Mouse (Mus musculus) midbrain, embryonic 11.5 days (tissue): ENCODE measurements around the gene Atp2a1. TPM values are rescaled to one million over a fixed set of nuclear protein-coding genes. Genes with fewer than 3 reads are reported as not detected.

Source experiments
- ATAC-seq: fragments of 200-750 bp; cut with Nextera tagmentation; 2 replicates; pipeline ENCODE4 v1.8.0; 2017; ENCODE audit warnings: moderate TSS enrichment, moderate library complexity; ENCODE audit not compliant: low FRiP score
- DNase-seq: peaks from one replicate; pipeline ENCODE4 v3.0.0; 2015; ENCODE audit warnings: low spot score; ENCODE audit errors: missing footprints
- H3K27ac ChIP-seq: fragments of 300-500 bp; sonication (generic); 2 replicates; pipeline ENCODE4 v1.5.1; 2014; ENCODE audit warnings: low read depth, low read length
- H3K27me3 ChIP-seq: fragments of 300-500 bp; sonication (generic); 2 replicates; pipeline ENCODE4 v1.6.1; 2014; ENCODE audit warnings: mild to moderate bottlenecking, low read length, moderate library complexity, mixed read lengths; ENCODE audit not compliant: control insufficient read depth, insufficient read depth
- H3K36me3 ChIP-seq: fragments of 300-500 bp; sonication (generic); 2 replicates; pipeline ENCODE4 v1.6.1; 2014; ENCODE audit warnings: mild to moderate bottlenecking, low read length, moderate library complexity, mixed read lengths; ENCODE audit not compliant: control insufficient read depth, insufficient read depth
- H3K4me1 ChIP-seq: fragments of 300-500 bp; sonication (generic); 2 replicates; pipeline ENCODE4 v1.6.1; 2014; ENCODE audit warnings: low read length; ENCODE audit not compliant: control insufficient read depth, insufficient read depth
- H3K4me2 ChIP-seq: fragments of 300-500 bp; sonication (generic); 2 replicates; pipeline ENCODE4 v1.6.1; 2014; ENCODE audit warnings: mild to moderate bottlenecking, moderate library complexity
- H3K4me3 ChIP-seq: fragments of 300-500 bp; sonication (generic); 2 replicates; pipeline ENCODE4 v1.5.1; 2014; ENCODE audit warnings: low read depth, low read length
- H3K9ac ChIP-seq: fragments of 300-500 bp; sonication (generic); 2 replicates; pipeline ENCODE4 v1.6.1; 2014; ENCODE audit warnings: low read length
- H3K9me3 ChIP-seq: fragments of 300-500 bp; sonication (generic); 2 replicates; pipeline ENCODE4 v1.6.1; 2016; ENCODE audit warnings: low read length; ENCODE audit not compliant: control insufficient read depth
- WGBS: fragments of 180-500 bp; shearing (Covaris S2); extraction: QIAGEN DNeasy Blood & Tissue Kit; methylation state at CpG from one replicate; pipeline ENCODE4 v1.1.7; 2014; 5-methylcytosine and 5-hydroxymethylcytosine counted together
- polyA plus RNA-seq: library from polyadenylated mRNA; unstranded; fragments of >200 nt; fragmentation: Nextera tagmentation; extraction: Ambion mirVana; gene quantifications from 2 replicates; pipeline ENCODE4 v1.2.1, GENCODE M21; 2014

The Atp2a1 gene
- polyA plus RNA-seq, 1 experiment from 2014 or later, result 0.38 TPM

GRCm38 (mm10) chr7:126467834-126468627, 5.1 kb upstream of the Atp2a1 start:
- 92% methylated on average over 18 of the region's 18 CpGs for WGBS
- DNase-seq, result no peak
- no peak overlapping the region for H3K4me3 ChIP-seq
- no peak for ATAC-seq
- no peak overlapping the region for H3K9ac ChIP-seq
- no peak overlapping the region for H3K4me2 ChIP-seq
- H3K27me3 ChIP-seq, result no peaks in the 10 kb centered on the region
- H3K36me3 ChIP-seq, result peaks cover 19% of the 10 kb centered on the region; the same call in 1 of the 2 replicates
- H3K27ac ChIP-seq, result no peak overlapping the region
- H3K4me1 ChIP-seq, result no peaks in the 10 kb centered on the region
- no peaks in the 10 kb centered on the region for H3K9me3 ChIP-seq

GRCm38 (mm10) chr7:126467271-126467670, 4.4 kb upstream of the Atp2a1 start:
- H3K27ac ChIP-seq, result no peak overlapping the region
- H3K36me3 ChIP-seq, result peaks cover 19% of the 10 kb centered on the region; the same call in 1 of the 2 replicates

GRCm38 (mm10) chr7:126466707-126467106, 3.8 kb upstream of the Atp2a1 start:
- H3K9ac ChIP-seq, result no peak overlapping the region
- ATAC-seq, result no peak
- no peak overlapping the region for H3K4me2 ChIP-seq
- no peak overlapping the region for H3K27ac ChIP-seq
- peaks cover 19% of the 10 kb centered on the region; the same call in 1 of the 2 replicates for H3K36me3 ChIP-seq
- H3K27me3 ChIP-seq, result no peaks in the 10 kb centered on the region
- no peaks in the 10 kb centered on the region for H3K4me1 ChIP-seq
- WGBS, result 94% methylated on average over 5 of the region's 5 CpGs
- no peak for DNase-seq
- H3K9me3 ChIP-seq, result no peaks in the 10 kb centered on the region
- H3K4me3 ChIP-seq, result no peak overlapping the region

More at GRCm38 (mm10) chr7:126467271-126467670, 4.4 kb upstream of the Atp2a1 start:
- Histone ChIP-seq H3K27me3 (no peaks in the 10 kb centered on the region), H3K4me3 (no peak overlapping the region), H3K9ac (no peak overlapping the region), H3K9me3 (no peaks in the 10 kb centered on the region), H3K4me2 (no peak overlapping the region), H3K4me1 (no peaks in the 10 kb centered on the region)
- 65% methylated on average over 5 of the region's 5 CpGs for WGBS
- DNase-seq (peak; percentile 90), ATAC-seq (no peak)

- ATAC-seq, result no peak
- Histone ChIP-seq H3K27ac (no peak overlapping the region), H3K27me3 (no peaks in the 10 kb centered on the region), H3K4me3 (no peak overlapping the region), H3K9ac (no peak overlapping the region), H3K4me1 (no peaks in the 10 kb centered on the region), H3K9me3 (no peaks in the 10 kb centered on the region), H3K4me2 (no peak overlapping the region), H3K36me3 (peaks cover 16% of the 10 kb centered on the region; the same call in 1 of the 2 replicates)
- DNase-seq, result no peak
- WGBS, result 76% methylated on average over 9 of the region's 9 CpGs
These were observed 3.2 kb upstream of the Atp2a1 start for GRCm38 (mm10) chr7:126466116-126466515.

- no peaks in the 10 kb centered on the region for H3K4me1 ChIP-seq
These were observed 2.5 kb upstream of the Atp2a1 start for GRCm38 (mm10) chr7:126465246-126466030.

DNA sequence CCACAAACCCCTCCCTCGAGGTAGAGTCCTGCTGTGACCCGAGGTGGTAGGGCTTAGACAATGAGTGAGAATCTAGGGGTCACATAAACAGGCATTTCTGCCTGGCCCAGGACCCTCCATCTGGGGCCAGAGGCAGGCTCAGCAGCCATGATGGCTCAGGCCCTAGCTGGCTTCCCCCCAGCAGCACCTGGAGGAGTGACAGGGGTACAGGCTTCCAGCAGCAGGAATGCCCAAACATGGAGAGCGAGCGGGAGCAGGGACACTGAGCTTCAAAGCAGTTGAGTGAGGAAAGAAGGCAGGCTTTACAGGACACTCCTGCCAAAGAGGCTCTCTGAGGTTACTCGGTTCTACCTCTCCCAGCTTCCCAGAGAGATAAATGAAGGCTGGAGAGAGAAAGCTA, 1.9 kb upstream of the Atp2a1 start:
- no peak overlapping the region for H3K4me2 ChIP-seq
- no peaks in the 10 kb centered on the region for H3K9me3 ChIP-seq
- no peak overlapping the region for H3K9ac ChIP-seq
- H3K27me3 ChIP-seq, result no peaks in the 10 kb centered on the region
- H3K4me1 ChIP-seq, result no peaks in the 10 kb centered on the region
- no peak for DNase-seq
- H3K4me3 ChIP-seq, result no peak overlapping the region
- H3K27ac ChIP-seq, result no peak overlapping the region
- ATAC-seq, result no peak
- H3K36me3 ChIP-seq, result peaks cover 14% of the 10 kb centered on the region; the same call in 1 of the 2 replicates
- 47% methylated on average over 5 of the region's 5 CpGs for WGBS

More at GRCm38 (mm10) chr7:126465246-126466030, 2.5 kb upstream of the Atp2a1 start:
- H3K9ac ChIP-seq, result no peak overlapping the region
- H3K27me3 ChIP-seq, result no peaks in the 10 kb centered on the region
- no peak overlapping the region for H3K4me3 ChIP-seq
- H3K27ac ChIP-seq, result no peak overlapping the region
- ATAC-seq, result no peak
- H3K4me2 ChIP-seq, result no peak overlapping the region
- H3K9me3 ChIP-seq, result no peaks in the 10 kb centered on the region
- WGBS, result 55% methylated on average over 7 of the region's 7 CpGs
- DNase-seq, result no peak
- H3K36me3 ChIP-seq, result peaks cover 14% of the 10 kb centered on the region; the same call in 1 of the 2 replicates

DNA sequence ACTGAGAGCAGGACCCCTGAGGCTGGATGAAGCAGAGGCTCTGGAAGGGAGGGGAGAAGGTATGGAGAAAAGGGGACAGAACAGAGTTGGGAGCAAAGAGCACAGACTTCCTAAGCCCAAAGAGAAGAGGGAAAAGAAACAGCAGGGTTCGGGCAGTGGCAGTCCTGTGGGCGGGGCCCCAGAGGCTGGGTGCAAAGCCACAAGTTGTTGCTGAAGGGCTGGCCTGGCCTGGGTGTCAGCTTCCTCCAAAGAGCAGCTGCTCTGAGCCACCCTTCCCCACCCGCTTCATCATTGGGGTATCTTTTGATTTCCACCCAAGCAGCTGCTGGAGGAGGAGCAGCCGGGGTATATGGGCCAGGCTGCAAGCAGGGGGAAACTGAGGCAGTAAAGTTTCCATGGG, 1.2 kb upstream of the Atp2a1 start:
- no peak overlapping the region for H3K9ac ChIP-seq
- no peak for ATAC-seq
- 51% methylated on average over 4 of the region's 4 CpGs for WGBS

GRCm38 (mm10) chr7:126463547-126463946, 639 bp upstream of the Atp2a1 start:
- DNase-seq, result no peak
- no peak overlapping the region for H3K9ac ChIP-seq
- no peak overlapping the region for H3K4me3 ChIP-seq
- H3K36me3 ChIP-seq, result peaks cover 6% of the 10 kb centered on the region; the same call in 1 of the 2 replicates
- ATAC-seq, result no peak
- no peaks in the 10 kb centered on the region for H3K27me3 ChIP-seq
- H3K9me3 ChIP-seq, result no peaks in the 10 kb centered on the region
- no peaks in the 10 kb centered on the region for H3K4me1 ChIP-seq
- 48% methylated on average over 4 of the region's 4 CpGs for WGBS
- no peak overlapping the region for H3K27ac ChIP-seq
- H3K4me2 ChIP-seq, result no peak overlapping the region

More for the DNA sequence above, 1.2 kb upstream of the Atp2a1 start:
- Histone ChIP-seq H3K4me3 (no peak overlapping the region), H3K27me3 (no peaks in the 10 kb centered on the region), H3K4me1 (no peaks in the 10 kb centered on the region), H3K4me2 (no peak overlapping the region), H3K27ac (no peak overlapping the region), H3K36me3 (peaks cover 9% of the 10 kb centered on the region; the same call in 1 of the 2 replicates), H3K9me3 (no peaks in the 10 kb centered on the region)
- DNase-seq, result no peak

- Histone ChIP-seq H3K4me3 (no peak overlapping the region), H3K4me1 (no peaks in the 10 kb centered on the region)
- WGBS, result 72% methylated on average over 3 of the region's 3 CpGs
These were observed 1.3 kb downstream of the Atp2a1 start for GRCm38 (mm10) chr7:126461626-126462025.

More at GRCm38 (mm10) chr7:126461626-126462025, 1.3 kb downstream of the Atp2a1 start:
- Histone ChIP-seq H3K4me2 (no peak overlapping the region), H3K9me3 (no peaks in the 10 kb centered on the region), H3K27me3 (no peaks in the 10 kb centered on the region), H3K27ac (no peak overlapping the region), H3K36me3 (no peaks in the 10 kb centered on the region), H3K9ac (no peak overlapping the region)
- ATAC-seq (no peak), DNase-seq (no peak)
